Mouse (Mus musculus) ovary, adult 18-20 months (tissue): ENCODE measurements around the gene Cox8a.

Experiments used
- DNase-seq: peaks from one replicate; pipeline ENCODE4 v3.0.0; 2022; ENCODE audit warnings: low spot score, mixed read lengths

Gene Cox8a

DNA sequence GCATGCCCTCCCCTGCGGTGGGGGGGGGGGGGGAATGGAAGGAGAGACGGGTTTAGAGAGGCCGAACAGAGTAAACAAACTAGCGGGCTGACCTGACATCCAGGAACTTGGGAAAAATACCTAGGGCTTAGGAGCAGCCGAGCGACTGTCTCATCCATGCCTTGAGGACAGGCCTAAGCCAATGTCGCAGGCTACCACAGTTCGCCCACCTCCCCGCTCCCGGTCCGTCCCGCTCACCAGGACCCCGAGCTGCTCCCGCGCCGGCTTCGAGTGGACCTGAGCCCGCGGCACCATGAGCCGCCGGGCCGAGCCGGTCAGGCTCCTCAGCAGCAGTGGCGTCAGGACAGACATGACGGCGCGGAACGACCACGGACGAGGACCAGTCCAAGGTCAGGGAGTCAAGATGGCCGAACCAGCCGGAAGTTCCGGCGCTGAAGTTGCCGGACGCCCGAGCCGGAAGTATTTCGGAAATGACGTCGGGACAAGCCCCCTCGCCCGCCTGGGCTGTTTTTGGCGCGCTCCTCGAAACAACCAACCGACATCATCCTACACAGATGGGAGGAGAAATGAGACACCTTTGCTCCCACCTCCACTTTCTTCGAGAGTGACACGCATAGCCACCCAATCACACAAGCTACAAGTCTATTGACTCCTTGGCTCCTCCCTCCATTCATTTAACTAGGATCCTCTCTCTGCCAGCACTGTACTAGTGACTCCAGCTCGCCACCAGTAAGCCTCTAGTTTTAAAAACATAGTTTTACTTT, at the start of gene Cox8a:
Cox8a (minus strand) TSS at position 455 of the 764 bp plus-strand sequence.
- peak; percentile 96 for DNase-seq

GRCm38 (mm10) chr19:7266421-7266831, 49.0 kb upstream of the Cox8a start:
- no peak for DNase-seq

- DNase-seq = no peak
Observed at GRCm38 (mm10) chr19:7265478-7266191, 48.2 kb upstream of the Cox8a start.

DNA sequence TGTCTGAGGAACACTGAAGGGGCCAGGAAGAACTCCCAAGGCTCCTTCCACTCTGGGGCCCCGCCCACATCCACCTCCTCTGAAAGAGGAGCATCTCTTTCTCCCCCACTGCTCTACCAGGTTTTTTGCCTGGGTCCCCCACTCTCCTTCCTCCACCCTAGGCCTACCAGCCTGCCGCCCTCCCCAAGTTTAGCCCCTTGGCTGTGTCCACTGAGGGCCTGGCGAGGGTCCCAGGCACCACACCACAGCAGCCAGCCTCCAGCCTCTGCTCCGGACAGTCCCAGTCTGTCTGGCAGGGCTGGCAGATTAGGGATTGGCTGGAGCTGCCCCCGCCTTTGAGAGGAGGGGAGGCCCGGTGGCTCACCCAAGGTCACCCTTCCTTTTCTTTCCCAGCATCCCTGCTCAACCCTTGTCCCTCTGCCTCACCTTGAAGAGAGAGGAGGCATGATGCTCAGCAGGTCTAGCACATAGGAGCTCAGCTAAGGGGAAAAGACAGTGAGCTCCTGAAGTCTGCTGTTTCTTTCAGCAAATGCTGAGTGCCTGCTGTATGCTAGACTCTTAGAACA, 47.4 kb upstream of the Cox8a start:
- DNase-seq = no peak

DNA sequence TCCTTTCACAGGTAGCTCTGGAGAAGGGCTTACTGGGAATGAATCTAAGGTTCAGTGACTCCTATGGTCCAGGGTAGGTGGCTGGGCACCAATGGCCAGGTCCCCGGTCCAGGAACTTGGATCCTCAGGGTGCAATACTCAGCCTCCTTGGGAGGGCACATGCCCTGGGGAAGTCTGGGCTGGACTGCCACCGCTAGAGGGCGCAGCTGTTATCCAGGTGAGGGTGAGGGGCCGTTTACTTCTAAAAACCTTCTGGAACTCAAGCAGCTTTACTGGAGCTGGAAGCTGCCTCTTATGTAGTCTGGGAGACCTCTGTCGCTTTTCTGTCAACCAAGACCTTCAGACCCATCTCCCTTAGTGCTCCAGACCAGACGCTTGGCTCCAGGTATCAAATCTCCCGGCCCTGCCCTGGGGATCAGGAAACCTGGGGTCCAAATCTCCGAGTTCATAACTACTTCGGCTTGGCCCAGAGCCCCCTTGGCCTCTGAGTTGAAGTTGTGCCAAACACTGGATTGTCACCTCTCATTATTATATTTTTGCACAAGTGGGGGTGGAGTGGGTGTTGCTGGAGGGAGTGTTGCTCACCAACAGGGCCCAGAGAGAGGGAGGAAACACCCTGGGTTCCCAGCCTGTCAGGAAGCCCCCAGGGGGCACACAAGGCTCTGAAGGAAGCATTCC, 46.8 kb upstream of the Cox8a start:
- no peak for DNase-seq

GRCm38 (mm10) chr19:7262592-7262991, 45.2 kb upstream of the Cox8a start:
- no peak for DNase-seq

- DNase-seq = no peak
Observed at GRCm38 (mm10) chr19:7261964-7262363, 44.5 kb upstream of the Cox8a start.

- DNase-seq = no peak
Observed at GRCm38 (mm10) chr19:7261476-7261875, 44.1 kb upstream of the Cox8a start.

DNA sequence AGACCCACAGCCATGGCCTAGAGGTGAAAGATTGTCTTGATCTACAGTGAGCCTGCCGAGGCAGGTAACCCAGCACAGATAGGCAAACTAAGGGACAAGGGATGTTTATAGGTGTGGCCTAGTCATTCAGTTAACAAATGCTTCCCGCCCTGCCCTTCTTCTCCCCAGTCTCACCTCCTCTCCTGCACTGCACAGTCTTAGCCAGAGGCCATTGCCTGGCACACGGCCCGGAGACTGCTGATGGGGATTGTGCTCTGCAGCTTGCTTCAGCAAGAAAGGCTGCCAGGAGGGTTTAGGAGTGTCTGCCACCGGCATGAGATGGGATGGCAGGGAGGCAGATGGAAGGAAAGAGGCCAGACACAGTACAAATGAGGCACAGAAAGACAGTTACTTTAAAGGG, 40.5 kb upstream of the Cox8a start:
- DNase-seq = no peak

GRCm38 (mm10) chr19:7246021-7246420, 28.6 kb upstream of the Cox8a start:
- no peak for DNase-seq

DNA sequence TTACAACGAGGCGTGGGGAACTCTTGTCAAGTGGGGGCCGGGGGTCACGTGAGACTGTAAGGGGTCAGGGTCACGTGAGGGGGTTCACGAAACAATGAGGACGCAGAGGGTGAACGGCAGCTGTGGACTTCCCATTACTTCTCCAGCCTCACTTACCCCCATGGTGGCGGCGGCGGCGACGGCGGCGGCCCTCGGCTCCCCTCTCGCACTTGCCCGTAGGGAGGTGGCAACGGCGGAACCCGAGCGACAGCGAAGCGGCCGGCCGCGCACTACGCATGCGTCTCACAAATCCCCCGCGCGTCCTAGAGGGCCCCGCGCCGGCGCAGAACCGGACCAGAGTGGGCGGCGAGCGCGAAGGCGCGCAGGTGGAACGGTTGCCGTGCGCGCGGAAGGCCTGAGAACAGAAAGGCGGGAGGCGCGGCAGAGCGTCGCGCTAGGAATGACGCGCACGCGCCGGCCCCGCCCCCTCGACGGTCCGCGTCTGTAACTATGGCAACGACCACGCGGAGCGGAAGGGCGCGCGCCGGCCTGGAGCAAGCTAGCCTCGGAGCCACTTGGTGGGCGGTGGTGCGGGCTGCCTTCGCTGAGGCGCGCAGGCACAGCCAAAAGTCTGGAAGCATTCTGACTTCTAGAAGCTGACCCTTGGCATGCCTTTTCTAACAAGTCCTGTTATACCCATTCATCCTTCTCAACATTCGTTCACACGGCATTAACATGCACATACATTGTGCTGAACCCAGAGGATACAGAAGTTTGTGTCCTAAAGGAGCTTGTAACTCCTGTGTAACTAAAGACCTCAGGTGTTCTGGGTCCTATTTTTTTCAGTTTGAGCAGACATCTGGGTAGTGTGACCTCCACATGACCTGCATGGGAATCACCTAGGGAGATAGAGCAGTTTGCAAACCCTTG, 23.6 kb upstream of the Cox8a start, which contains the start of gene Naa40:
Naa40 (minus strand) TSS at position 402 of the 909 bp plus-strand sequence.
- DNase-seq = peak; percentile 91

- DNase-seq = no peak
Observed at GRCm38 (mm10) chr19:7240291-7240690, 22.9 kb upstream of the Cox8a start.

GRCm38 (mm10) chr19:7239574-7239973, 22.2 kb upstream of the Cox8a start:
- no peak for DNase-seq

- no peak for DNase-seq
Observed at GRCm38 (mm10) chr19:7236742-7237141, 19.3 kb upstream of the Cox8a start.

- DNase-seq = no peak
Observed at GRCm38 (mm10) chr19:7236011-7236410, 18.6 kb upstream of the Cox8a start.

- no peak for DNase-seq
Observed at GRCm38 (mm10) chr19:7235461-7235860, 18.0 kb upstream of the Cox8a start.

GRCm38 (mm10) chr19:7234537-7235221, 17.3 kb upstream of the Cox8a start:
- DNase-seq = peak; percentile 66

- no peak for DNase-seq
Observed at GRCm38 (mm10) chr19:7226511-7226914, 9.1 kb upstream of the Cox8a start.

DNA sequence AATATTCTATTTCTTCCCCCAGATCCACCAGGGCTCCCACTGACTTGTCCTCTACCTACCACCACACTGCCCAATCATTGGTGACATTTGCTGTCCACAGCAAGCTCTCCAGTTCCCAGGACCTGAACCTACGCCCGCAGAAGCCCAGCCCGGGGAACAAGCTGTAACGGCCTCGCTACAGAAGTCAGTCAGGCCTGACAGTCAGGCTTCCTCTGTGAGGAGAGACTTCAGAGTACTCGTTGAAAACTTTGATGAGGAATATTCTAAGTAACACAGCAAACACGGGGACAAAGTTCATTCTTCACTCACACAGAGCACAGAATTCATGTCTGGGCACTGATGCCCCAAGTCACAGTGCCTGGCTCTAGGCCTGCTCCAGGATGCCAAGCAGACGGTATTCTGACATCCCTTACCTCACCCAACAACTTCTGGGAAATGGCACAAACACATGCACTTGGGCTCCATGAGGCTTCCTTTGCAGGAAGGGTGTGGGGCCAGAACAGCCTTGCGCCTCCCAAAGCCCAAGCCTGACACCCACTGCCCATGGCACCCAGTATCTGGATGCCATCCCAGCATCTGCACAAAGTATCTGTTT, 7.8 kb upstream of the Cox8a start:
- no peak for DNase-seq

DNA sequence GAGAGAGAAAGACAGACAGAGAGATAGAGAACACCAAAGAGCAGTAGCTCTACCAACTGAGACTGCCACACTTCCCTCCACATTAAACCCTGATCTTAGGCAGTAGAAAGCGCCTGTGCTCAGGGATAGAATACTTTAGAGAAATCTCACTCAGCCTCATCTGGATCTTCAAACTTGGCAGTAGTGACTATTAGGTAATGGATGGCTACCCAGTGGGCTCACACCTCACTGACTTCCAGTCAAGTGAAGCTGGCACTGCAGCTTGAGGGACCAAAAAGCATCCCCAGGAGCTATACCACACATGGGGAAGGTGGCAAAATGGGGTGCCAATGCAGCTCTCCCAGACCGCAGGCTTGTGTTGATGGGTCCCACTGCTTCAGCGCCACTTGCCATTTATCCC, 6.8 kb upstream of the Cox8a start:
- DNase-seq = no peak
